Comparison of ENCODE assay signal across 8 mouse cellular contexts in genomic region chr10:127189651-127190381, GRCm38 (mm10). TPM values are rescaled to one million over a fixed set of nuclear protein-coding genes. Genes with fewer than 3 reads are reported as not detected.
DNase-seq lines count a peak whose midpoint lies in the region; ATAC-seq and TF ChIP-seq lines count a peak whose summit lies in the region.
"Had no signal": no experiment of that assay in that cellular context is flagged by ENCODE, and none has a peak within 500 bp of the region (broad histone marks: within the 10 kb centered on the region; RNA-seq: fewer than 3 reads in every experiment).

Gene Arhgef25, minus strand, starts transcription at chr10:127190083.

- no peaks in the 10 kb centered on the region for H3K27me3 ChIP-seq in forebrain, embryonic 14.5 days (replicated peaks; ENCODE audit: control insufficient read depth, insufficient read depth, low read length)
- peaks cover 19% of the 10 kb centered on the region for H3K27me3 ChIP-seq in midbrain, embryonic 10.5 days (ENCODE audit: low read depth, poor library complexity, severe bottlenecking)

- ATAC-seq in forebrain, embryonic 14.5 days, result no peak

- peak within 1 kb of the TSS; percentile 97 for H3K4me2 ChIP-seq in forebrain, embryonic 14.5 days (ENCODE audit: low read length)

- H3K27ac ChIP-seq in ES-E14 (ENCODE audit: insufficient read depth, low read depth, low read length, poor library complexity, severe bottlenecking), result no peak within 1 kb of the TSS
- H3K27ac ChIP-seq in forebrain, embryonic 14.5 days (ENCODE audit: low read depth, low read length), result peak within 1 kb of the TSS; percentile 86
- peak within 1 kb of the TSS; percentile 96 for H3K27ac ChIP-seq in midbrain, embryonic 10.5 days (replicated peaks)
- H3K27ac ChIP-seq: macrophage had no signal

- in situ Hi-C loops in ES-E14 (cut with MboI; ENCODE audit: low sequenced_read_pairs in 2 of 2, unreplicated experiment in 2 of 2), result no loop called here

- intact Hi-C loops in left cerebral cortex, postnatal 25 days (cut with DNase I), result no loop called here

- H3K36me3 ChIP-seq in ES-E14 (ENCODE audit: control insufficient read depth, insufficient read depth, low read length, poor library complexity, severe bottlenecking), result peaks cover 18% of the 10 kb centered on the region; the same call in 1 of the 2 replicates
- peaks cover 20% of the 10 kb centered on the region for H3K36me3 ChIP-seq in forebrain, embryonic 14.5 days (ENCODE audit: control insufficient read depth, insufficient read depth, low read length)
- H3K36me3 ChIP-seq in midbrain, embryonic 10.5 days, result peaks cover 52% of the 10 kb centered on the region

- no peaks in the 10 kb centered on the region for H3K9me3 ChIP-seq in ES-E14 (ENCODE audit: control insufficient read depth, insufficient read depth, low read depth, low read length)
- H3K9me3 ChIP-seq in forebrain, embryonic 14.5 days (replicated peaks; ENCODE audit: control insufficient read depth, low read length), result no peaks in the 10 kb centered on the region
- no peaks in the 10 kb centered on the region for H3K9me3 ChIP-seq in midbrain, embryonic 10.5 days (replicated peaks)

- H3K9ac ChIP-seq in ES-E14 (ENCODE audit: insufficient read depth, low read depth, low read length, poor library complexity, severe bottlenecking), result peak within 1 kb of the TSS; percentile 63
- H3K9ac ChIP-seq in forebrain, embryonic 14.5 days (ENCODE audit: low read length), result peak within 1 kb of the TSS; percentile 91

- peaks cover 4 to 32% of the 10 kb centered on the region in 2 experiments for H3K4me1 ChIP-seq in ES-E14 (ENCODE audit: control insufficient read depth in 2 of 2, insufficient read depth in 2 of 2, low read length in 2 of 2, poor library complexity in 1 of 2)
- H3K4me1 ChIP-seq in forebrain, embryonic 14.5 days (ENCODE audit: control insufficient read depth, insufficient read depth, low read length), result peaks cover 23% of the 10 kb centered on the region
- H3K4me1 ChIP-seq in midbrain, embryonic 10.5 days, result peaks cover 77% of the 10 kb centered on the region

- no peak for DNase-seq in ES-E14 (ENCODE audit: low read depth, low spot score)
- DNase-seq in adrenal gland, adult 18-20 months (ENCODE audit: low spot score in 2 of 2), result peak; percentile 35 to 50
- no peak for DNase-seq in forebrain, embryonic 14.5 days (ENCODE audit: low spot score)
- peak; percentile 67 for DNase-seq in heart, postnatal 4 days
- DNase-seq in left cerebral cortex, postnatal 25 days (ENCODE audit: low spot score in 2 of 2), result no peak
- DNase-seq in midbrain, embryonic 10.5 days (ENCODE audit: low spot score), result peak; percentile 76
- DNase-seq in urinary bladder, postnatal 14 days (ENCODE audit: low spot score), result peak; percentile 71

- WGBS in forebrain, embryonic 14.5 days, result 1% methylated on average over 33 of the region's 35 CpGs
- under 1% methylated on average over 35 of the region's 35 CpGs for WGBS in midbrain, embryonic 10.5 days

- peak within 1 kb of the TSS; percentile 81 to 99 for H3K4me3 ChIP-seq in ES-E14 (ENCODE audit: insufficient read depth in 1 of 2, low read depth in 1 of 2, low read length in 2 of 2, poor library complexity in 1 of 2, severe bottlenecking in 1 of 2)
- H3K4me3 ChIP-seq in forebrain, embryonic 14.5 days (ENCODE audit: low read depth, low read length), result peak within 1 kb of the TSS; percentile 65
- peak within 1 kb of the TSS; percentile 90 for H3K4me3 ChIP-seq in midbrain, embryonic 10.5 days

TF ChIP-seq in ES-E14, 5 proteins besides CTCF, POLR2A, EP300 and RAD21:
- no peak for TF ChIP-seq MAFK (IDR thresholded peaks at IDR 0.05; ENCODE audit: insufficient read depth, low read depth, low read length)
- TF ChIP-seq CHD2 (IDR thresholded peaks at IDR 0.05; ENCODE audit: low read depth, low read length), result no peak
- TF ChIP-seq HCFC1 (IDR thresholded peaks at IDR 0.05; ENCODE audit: borderline replicate concordance, insufficient read depth, low read length), result no peak
- no peak for TF ChIP-seq ZC3H11A (IDR thresholded peaks at IDR 0.05; ENCODE audit: borderline replicate concordance, low read depth, low read length)

RNA-seq across cellular contexts. Expression of gene Arhgef25, which starts in this region (rescaled TPM):
- total RNA-seq in ES-E14 (2012; rRNA removed), result 39.2 and 87.7 TPM in 2 replicates
- total RNA-seq in adrenal gland, adult 18-20 months (2021), result 10 to 100 TPM; 18.8 to 20.3 TPM
- polyA plus RNA-seq in forebrain, embryonic 14.5 days (2014; fragmentation: Nextera tagmentation; extraction: Ambion mirVana), result 21.4 and 22.9 TPM in 2 replicates
- 10 to 100 TPM; 19.9 to 21.0 TPM for total RNA-seq in heart, postnatal 4 days (2021)
- 100 to 1,000 TPM; 142 to 156 TPM for total RNA-seq in left cerebral cortex, postnatal 25 days (2021)
- polyA plus RNA-seq in midbrain, embryonic 10.5 days (2016; fragmentation: Nextera tagmentation; extraction: Ambion mirVana), result 24.8 and 28.7 TPM in 2 replicates
- polyA plus RNA-seq: macrophage had no signal

Comparison
In these comparisons a context has a peak if more than half of its experiments do, and no peak if none do; other contexts are left out.
1. DNase-seq: peak in adrenal gland, adult 18-20 months (2 of 2), heart, postnatal 4 days (single experiment), midbrain, embryonic 10.5 days (single experiment) and urinary bladder, postnatal 14 days (single experiment); none in ES-E14 (single experiment), forebrain, embryonic 14.5 days (single experiment) and left cerebral cortex, postnatal 25 days (0 of 2).
2. Peak in every context shown above with its lines, with median percentiles within 50 percentile points of each other: H3K4me3 ChIP-seq.